Mouse (Mus musculus) intestine, postnatal 0 days (tissue): ENCODE measurements around the gene Zbtb16. TPM values are rescaled to one million over a fixed set of nuclear protein-coding genes. Genes with fewer than 3 reads are reported as not detected.

ENCODE experiments used
- ATAC-seq: fragments of 200-750 bp; cut with Nextera tagmentation; 2 replicates; pipeline ENCODE4 v1.8.0; 2017; ENCODE audit warnings: mild to moderate bottlenecking, moderate TSS enrichment, moderate library complexity
- H3K27ac ChIP-seq: fragments of 300-500 bp; sonication (generic); 2 replicates; pipeline ENCODE4 v1.5.1; 2014; ENCODE audit warnings: mild to moderate bottlenecking, low read depth, low read length, moderate library complexity
- H3K27me3 ChIP-seq: fragments of 300-500 bp; sonication (generic); replicated peaks from 2 replicates; pipeline ENCODE4 v1.6.1; 2014; ENCODE audit warnings: low read length, mixed read lengths; ENCODE audit not compliant: control insufficient read depth, insufficient read depth
- H3K36me3 ChIP-seq: fragments of 300-500 bp; sonication (generic); 2 replicates; pipeline ENCODE4 v1.6.1; 2014; ENCODE audit warnings: mild to moderate bottlenecking, moderate library complexity; ENCODE audit not compliant: control insufficient read depth, insufficient read depth
- H3K4me1 ChIP-seq: fragments of 300-500 bp; sonication (generic); replicated peaks from 2 replicates; pipeline ENCODE4 v1.6.1; 2014; ENCODE audit warnings: antibody characterized with exemption, low read length, mixed read lengths; ENCODE audit not compliant: control insufficient read depth, insufficient read depth
- H3K4me2 ChIP-seq: fragments of 300-500 bp; sonication (generic); replicated peaks from 2 replicates; pipeline ENCODE4 v1.6.1; 2014; ENCODE audit warnings: low read depth, mild to moderate bottlenecking, moderate library complexity
- H3K4me3 ChIP-seq: fragments of 300-500 bp; sonication (generic); 2 replicates; pipeline ENCODE4 v1.5.1; 2014; ENCODE audit warnings: low read depth, low read length
- H3K9ac ChIP-seq: fragments of 300-500 bp; sonication (generic); 2 replicates; pipeline ENCODE4 v1.6.1; 2014; ENCODE audit warnings: mild to moderate bottlenecking, low read depth, low read length
- H3K9me3 ChIP-seq: fragments of 300-500 bp; sonication (generic); 2 replicates; pipeline ENCODE4 v1.6.1; 2016; ENCODE audit warnings: mixed run types; ENCODE audit not compliant: control insufficient read depth
- CTCF ChIP-seq: sonication (generic); IDR thresholded peaks from 2 replicates; pipeline ENCODE4 v1.5.1; 2016; ENCODE audit warnings: low read depth, mild to moderate bottlenecking, control low read depth, antibody characterized with exemption, moderate library complexity
- WGBS: fragments of 180-500 bp; shearing (Covaris S2); extraction: QIAGEN DNeasy Blood & Tissue Kit; methylation state at CpG from one replicate; pipeline ENCODE4 v1.1.7; 2014; 5-methylcytosine and 5-hydroxymethylcytosine counted together
- polyA plus RNA-seq: library from polyadenylated mRNA; unstranded; fragments of >200 nt; fragmentation: Nextera tagmentation; extraction: Ambion mirVana; gene quantifications from 2 replicates; pipeline ENCODE4 v1.2.1, GENCODE M21; 2015

The Zbtb16 gene
- polyA plus RNA-seq, 1 experiment from 2014 or later = 0.91 TPM

- H3K9me3 ChIP-seq = no peaks in the 10 kb centered on the region
- TF ChIP-seq CTCF = no peak
- no peak overlapping the region for H3K4me2 ChIP-seq
- 82% methylated on average over 23 of the region's 23 CpGs for WGBS
- H3K4me3 ChIP-seq = no peak overlapping the region
- no peaks in the 10 kb centered on the region for H3K4me1 ChIP-seq
- peaks cover 12% of the 10 kb centered on the region; the same call in 1 of the 2 replicates for H3K36me3 ChIP-seq
- no peak for ATAC-seq
- peaks cover 48% of the 10 kb centered on the region for H3K27me3 ChIP-seq
- no peak overlapping the region for H3K27ac ChIP-seq
- H3K9ac ChIP-seq = no peak overlapping the region
Measured at GRCm38 (mm10) chr9:48831560-48832460, 4.2 kb downstream of the Zbtb16 start.

- peaks cover 20% of the 10 kb centered on the region for H3K27me3 ChIP-seq
- H3K4me1 ChIP-seq = no peaks in the 10 kb centered on the region
- no peaks in the 10 kb centered on the region for H3K9me3 ChIP-seq
- H3K9ac ChIP-seq = no peak overlapping the region
- H3K27ac ChIP-seq = no peak overlapping the region
- WGBS = 85% methylated on average over 7 of the region's 7 CpGs
- TF ChIP-seq CTCF = no peak
- no peak for ATAC-seq
- H3K4me2 ChIP-seq = no peak overlapping the region
- H3K36me3 ChIP-seq = peaks cover 12% of the 10 kb centered on the region; the same call in 1 of the 2 replicates
- H3K4me3 ChIP-seq = no peak overlapping the region
Measured at GRCm38 (mm10) chr9:48828839-48829238, 7.2 kb downstream of the Zbtb16 start.

- 0 out of 2 replicates have a peak, but pooled peaks cover under 1% of the 10 kb centered on the region for H3K36me3 ChIP-seq
- no peak overlapping the region for H3K4me3 ChIP-seq
- 32% methylated on average over 7 of the region's 7 CpGs for WGBS
- H3K27ac ChIP-seq = no peak overlapping the region
- H3K27me3 ChIP-seq = no peaks in the 10 kb centered on the region
- no peaks in the 10 kb centered on the region for H3K9me3 ChIP-seq
- ATAC-seq = peak; percentile 46; the same call in 1 of the 2 replicates
- TF ChIP-seq CTCF = no peak
- H3K9ac ChIP-seq = no peak overlapping the region
- H3K4me2 ChIP-seq = no peak overlapping the region; the same call in 1 of the 2 replicates
- H3K4me1 ChIP-seq = no peaks in the 10 kb centered on the region
Measured at GRCm38 (mm10) chr9:48826377-48826889, 9.6 kb downstream of the Zbtb16 start.

- no peak overlapping the region for H3K4me3 ChIP-seq
- no peaks in the 10 kb centered on the region for H3K4me1 ChIP-seq
- no peaks in the 10 kb centered on the region for H3K36me3 ChIP-seq
- no peak overlapping the region for H3K9ac ChIP-seq
- no peak for TF ChIP-seq CTCF
- no peaks in the 10 kb centered on the region for H3K27me3 ChIP-seq
- ATAC-seq = no peak
- 83% methylated on average over 12 of the region's 12 CpGs for WGBS
- no peak overlapping the region for H3K4me2 ChIP-seq
- H3K9me3 ChIP-seq = no peaks in the 10 kb centered on the region
- no peak overlapping the region for H3K27ac ChIP-seq
Measured at GRCm38 (mm10) chr9:48824533-48825130, 11.4 kb downstream of the Zbtb16 start.

GRCm38 (mm10) chr9:48823851-48824250 is 12.2 kb downstream of the Zbtb16 start:
- no peak overlapping the region for H3K27ac ChIP-seq
- WGBS = 72% methylated on average over 6 of the region's 6 CpGs

GRCm38 (mm10) chr9:48823319-48823705 is 12.7 kb downstream of the Zbtb16 start:
- H3K4me2 ChIP-seq = no peak overlapping the region
- H3K27ac ChIP-seq = no peak overlapping the region
- no peak overlapping the region for H3K9ac ChIP-seq
- ATAC-seq = no peak
- H3K4me3 ChIP-seq = no peak overlapping the region
- no peaks in the 10 kb centered on the region for H3K27me3 ChIP-seq
- 66% methylated on average over 7 of the region's 7 CpGs for WGBS
- TF ChIP-seq CTCF = no peak
- no peaks in the 10 kb centered on the region for H3K36me3 ChIP-seq
- no peaks in the 10 kb centered on the region for H3K9me3 ChIP-seq
- H3K4me1 ChIP-seq = no peaks in the 10 kb centered on the region

More at GRCm38 (mm10) chr9:48823851-48824250, 12.2 kb downstream of the Zbtb16 start:
- no peak overlapping the region for H3K4me2 ChIP-seq
- H3K4me1 ChIP-seq = no peaks in the 10 kb centered on the region
- no peaks in the 10 kb centered on the region for H3K9me3 ChIP-seq
- H3K9ac ChIP-seq = no peak overlapping the region
- no peaks in the 10 kb centered on the region for H3K27me3 ChIP-seq
- no peak for TF ChIP-seq CTCF
- H3K36me3 ChIP-seq = no peaks in the 10 kb centered on the region
- no peak for ATAC-seq
- H3K4me3 ChIP-seq = no peak overlapping the region
